Mouse (Mus musculus): ENCODE measurements around the gene Cdk2ap2. TPM values are rescaled to one million over a fixed set of nuclear protein-coding genes. Genes with fewer than 3 reads are reported as not detected.
A peak's percentile ranks its signal among the peaks of the same experiment; 100 is the strongest.
"Not testable (repeated sequence)": the region's sequence is repeated elsewhere in the genome, so short reads cannot be mapped to it uniquely, and the experiment has no call there.

The Cdk2ap2 gene
- total RNA-seq, 2 experiments from 2014 or later, result 34.5 to 37.8 TPM

DNA sequence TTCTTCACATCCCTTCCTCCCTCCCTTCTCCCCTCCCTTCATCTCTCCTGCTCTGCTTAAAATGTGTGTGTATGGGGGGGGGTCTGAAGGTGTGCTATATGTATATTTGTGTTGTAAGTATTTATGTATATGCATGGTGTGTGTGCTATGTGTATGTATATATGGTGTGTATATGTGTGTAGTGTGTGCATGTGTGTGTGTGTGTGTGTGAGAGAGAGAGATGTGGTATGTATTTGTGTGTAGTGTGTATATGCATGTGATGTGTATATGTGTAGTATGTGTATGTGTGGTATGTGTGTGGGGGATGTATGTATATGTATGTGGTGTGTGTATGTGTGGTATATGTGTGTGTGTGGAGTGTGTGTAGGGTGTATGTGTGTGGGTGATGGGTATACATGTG, 30.1 kb upstream of the Cdk2ap2 start:
- no peak for DNase-seq

DNA sequence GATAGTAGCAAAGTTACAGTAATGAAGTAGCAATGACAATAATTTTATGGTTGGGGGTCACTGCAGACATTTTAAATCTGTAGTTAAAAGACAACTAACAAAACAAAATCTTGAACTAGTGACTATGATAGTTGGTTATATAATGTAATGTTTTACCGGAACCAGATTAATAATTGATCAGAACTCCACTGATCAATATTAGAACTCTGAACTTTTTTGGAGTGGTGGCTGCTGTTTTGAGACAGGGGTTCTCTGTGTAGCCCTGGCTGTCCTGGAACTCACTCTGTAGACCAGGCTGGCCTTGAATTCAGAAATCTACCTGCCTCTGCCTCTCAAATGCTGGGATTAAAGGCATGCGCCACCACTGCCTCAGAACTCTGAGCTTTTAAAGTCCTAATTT, 28.7 kb upstream of the Cdk2ap2 start:
- not testable (repeated sequence) for DNase-seq

DNA sequence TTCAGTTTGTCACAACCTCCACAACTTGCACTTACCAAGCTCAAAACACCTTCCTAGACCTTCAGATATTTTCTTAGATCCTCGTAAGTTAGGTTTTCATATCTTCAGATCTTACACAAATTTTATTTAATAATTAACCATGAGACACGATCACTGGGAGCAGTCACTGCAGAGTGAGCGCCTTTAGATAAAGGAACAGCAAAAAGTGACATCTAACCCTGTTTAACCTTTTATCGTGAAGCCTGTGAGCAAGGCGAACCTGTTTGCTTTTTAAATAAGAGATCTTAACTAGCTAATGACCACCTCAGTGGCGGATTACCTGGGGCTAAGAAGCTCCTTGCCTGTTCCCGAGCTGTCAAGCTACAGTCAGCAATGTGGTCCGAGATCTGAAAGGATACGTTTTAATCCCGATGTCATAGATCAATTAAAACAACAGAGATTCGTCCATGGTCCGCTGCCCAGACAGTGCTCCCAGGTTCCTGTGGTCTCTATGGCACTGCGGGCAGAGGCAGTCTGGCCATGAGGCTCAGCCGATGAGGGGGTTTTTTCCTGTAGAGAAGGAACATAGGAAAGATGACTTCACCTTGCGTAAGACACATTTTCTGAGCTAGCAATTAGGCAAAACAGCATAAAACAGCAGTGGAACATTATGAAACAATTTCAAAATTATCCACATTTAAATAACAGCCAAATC, 28.1 kb upstream of the Cdk2ap2 start:
- DNase-seq, result no peak

DNA sequence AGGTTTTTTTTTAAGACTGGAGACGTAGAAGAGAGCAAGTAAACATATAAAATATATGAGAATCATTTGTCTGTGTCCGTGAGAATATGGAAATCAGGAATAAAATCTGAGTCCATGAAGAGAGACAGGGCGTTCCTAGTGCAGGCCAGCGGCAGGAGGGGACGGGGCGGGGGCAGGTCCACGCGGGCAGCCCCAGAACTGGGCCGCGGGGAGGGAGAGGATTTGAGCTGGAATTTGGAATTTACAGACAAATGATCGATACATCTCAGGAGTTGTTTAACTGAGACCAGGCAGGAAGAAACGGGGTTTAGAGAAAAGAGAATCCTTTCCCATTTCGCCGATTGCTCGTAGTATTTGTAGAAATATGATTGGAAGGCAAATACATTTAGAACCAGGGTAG, 26.7 kb upstream of the Cdk2ap2 start:
- DNase-seq, result no peak

DNA sequence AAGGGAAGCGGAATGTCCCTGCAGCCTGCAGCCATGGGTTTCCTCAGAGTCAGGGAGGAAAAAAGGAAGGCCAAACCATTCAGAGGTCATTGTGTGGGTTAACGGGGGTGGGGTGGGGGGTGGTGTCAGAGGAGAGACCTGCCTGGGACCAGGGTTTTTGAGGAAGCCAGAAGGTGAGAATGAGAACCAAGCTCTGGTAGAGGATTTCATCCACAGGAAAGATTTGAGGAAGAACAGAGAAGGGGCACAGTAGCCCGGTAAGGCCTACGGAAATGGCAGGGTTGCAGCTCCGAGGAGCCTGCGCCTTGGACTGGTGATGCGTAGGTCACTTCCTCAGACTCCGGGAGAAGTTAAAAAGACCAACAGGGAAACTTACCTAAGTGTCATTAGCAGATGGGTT, 26.2 kb upstream of the Cdk2ap2 start:
- no peak for DNase-seq

DNA sequence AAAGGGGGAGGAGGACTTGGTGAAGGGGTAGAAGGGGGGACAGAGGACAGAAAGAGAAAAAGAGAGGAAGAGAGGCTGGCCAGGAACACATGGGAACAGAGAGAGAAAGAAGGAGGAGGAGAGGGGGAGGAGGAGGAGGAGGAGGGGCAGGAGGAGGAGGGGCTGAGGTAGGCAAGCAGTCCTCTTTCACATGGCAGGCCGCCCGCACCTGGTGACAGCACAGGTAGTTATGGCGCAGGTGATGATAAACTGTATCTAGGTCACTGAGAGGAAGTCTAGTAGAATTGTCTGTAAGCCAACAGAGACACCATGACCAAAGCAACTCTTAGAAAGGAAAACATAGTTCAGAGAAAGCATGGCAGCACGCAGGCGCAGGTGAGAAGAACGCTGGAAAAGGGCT, 25.6 kb upstream of the Cdk2ap2 start:
- DNase-seq, result no peak

DNA sequence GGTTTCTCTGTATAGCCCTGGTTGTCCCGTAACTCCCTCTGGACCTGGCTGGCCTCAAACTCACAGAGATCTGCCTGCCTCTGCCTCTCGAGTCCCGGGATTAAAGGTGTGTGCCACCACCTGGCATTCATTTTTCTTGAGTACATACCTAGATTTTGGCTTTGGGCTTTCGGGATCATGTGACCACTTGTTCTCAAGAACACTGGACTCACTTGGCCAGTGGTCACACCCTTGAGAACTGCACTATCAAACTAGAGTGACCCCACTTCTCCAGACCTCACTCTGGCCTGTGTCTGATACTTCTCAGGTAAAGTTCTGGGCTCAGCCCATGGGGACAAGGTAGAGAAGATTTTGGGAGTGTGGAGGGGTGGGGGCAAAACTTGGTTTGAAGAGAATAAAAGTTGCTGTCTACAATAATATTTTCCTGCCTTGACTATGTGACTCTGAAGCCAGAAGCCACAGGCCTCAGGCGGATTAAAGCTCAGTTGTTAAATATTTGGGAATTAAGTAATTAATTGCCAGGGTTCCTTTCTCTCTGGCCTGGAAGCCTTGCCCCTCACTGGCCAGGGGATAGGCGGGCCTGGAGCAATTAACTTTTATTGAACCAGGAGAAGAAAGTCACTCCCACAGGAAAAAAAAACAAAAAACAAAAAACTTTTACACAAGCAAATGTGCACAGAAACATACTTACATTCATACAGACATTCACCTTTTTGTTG, 24.1 kb upstream of the Cdk2ap2 start:
- DNase-seq, result no peak

DNA sequence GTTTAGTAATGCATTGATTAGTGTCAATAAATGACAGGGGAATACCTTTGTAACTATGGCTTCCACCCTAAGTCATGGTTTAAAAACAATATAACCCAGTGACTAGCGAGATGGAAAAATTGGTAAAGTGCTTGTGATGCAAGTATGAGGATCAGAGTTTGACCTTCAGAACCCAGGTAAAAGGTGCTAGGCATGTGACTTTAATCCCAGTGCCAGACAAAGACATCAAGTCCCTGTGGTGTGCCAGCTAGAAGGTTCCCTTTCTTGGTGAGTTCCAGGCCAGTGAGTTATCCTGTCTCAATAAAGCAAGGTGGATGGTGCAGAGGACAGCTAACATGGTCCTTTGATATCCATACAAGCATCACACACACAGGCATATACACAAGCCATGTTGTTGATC, 21.5 kb upstream of the Cdk2ap2 start:
- no peak for DNase-seq

DNA sequence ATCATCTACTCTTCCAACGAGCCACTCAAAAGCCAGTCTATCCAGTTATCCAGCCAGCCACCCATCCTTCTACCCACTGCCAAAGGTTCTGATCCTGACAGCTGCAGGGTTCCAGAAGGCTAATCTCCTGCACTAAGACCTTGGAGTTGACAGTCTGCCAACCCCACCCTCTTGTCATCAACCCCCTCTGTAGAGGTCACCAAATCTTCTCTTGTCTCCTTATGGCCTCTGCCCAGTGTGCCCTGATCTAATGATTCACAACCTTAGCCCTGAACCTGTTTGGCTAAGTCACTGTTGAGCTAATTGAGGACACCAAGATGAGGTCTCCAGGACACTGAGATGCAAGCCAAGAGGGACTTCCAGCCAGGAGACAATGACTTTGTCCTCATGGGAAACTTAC, 17.4 kb upstream of the Cdk2ap2 start:
- DNase-seq, result no peak

DNA sequence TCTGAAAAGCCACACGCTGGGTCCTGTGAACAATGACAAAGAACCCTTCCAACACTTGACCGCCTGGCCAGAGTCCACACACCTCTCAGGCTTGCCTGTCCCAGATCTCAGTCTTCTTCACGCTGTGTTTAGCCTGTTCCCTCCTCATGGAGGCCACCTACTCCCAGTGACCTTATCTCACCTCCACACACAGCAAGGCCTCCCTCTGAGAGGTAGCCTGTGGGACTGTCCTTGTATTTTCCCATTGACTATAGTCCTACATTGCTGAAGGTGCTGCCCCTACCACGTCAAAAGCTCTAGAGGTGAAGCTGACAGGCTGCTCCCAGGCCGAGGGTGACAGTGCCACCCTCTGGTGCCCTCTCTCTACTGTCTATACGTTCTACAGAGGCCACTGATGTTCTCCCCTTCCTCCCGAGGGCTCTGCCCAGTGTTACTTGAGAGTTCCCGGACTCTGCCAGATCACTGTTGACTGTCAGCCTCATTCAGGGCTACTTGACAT, 16.4 kb upstream of the Cdk2ap2 start:
- no peak for DNase-seq

DNA sequence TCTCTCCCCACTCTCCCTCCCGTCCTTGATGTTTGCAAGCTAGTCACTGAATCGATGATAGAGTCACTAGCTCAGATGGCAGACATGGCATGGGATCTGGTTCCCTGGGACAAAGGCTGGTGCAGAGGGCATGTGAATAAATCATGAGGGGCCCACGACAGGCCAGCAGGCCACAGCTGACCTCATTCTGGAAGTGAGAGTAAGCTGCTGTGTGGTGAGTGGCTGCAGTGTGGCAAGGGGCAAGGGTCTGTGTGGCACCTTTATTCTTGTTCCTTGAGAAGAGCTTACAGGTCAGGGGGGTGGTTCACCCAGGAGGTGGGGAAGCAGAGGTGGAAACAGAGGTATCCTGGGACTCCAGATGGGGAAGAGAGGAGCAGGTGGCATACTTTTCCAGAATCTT, 15.6 kb upstream of the Cdk2ap2 start, which contains the start of gene Cabp2:
Gene Cabp2, plus strand, starts transcription at position 185 of the 400 bp plus-strand sequence.
- DNase-seq, result no peak

DNA sequence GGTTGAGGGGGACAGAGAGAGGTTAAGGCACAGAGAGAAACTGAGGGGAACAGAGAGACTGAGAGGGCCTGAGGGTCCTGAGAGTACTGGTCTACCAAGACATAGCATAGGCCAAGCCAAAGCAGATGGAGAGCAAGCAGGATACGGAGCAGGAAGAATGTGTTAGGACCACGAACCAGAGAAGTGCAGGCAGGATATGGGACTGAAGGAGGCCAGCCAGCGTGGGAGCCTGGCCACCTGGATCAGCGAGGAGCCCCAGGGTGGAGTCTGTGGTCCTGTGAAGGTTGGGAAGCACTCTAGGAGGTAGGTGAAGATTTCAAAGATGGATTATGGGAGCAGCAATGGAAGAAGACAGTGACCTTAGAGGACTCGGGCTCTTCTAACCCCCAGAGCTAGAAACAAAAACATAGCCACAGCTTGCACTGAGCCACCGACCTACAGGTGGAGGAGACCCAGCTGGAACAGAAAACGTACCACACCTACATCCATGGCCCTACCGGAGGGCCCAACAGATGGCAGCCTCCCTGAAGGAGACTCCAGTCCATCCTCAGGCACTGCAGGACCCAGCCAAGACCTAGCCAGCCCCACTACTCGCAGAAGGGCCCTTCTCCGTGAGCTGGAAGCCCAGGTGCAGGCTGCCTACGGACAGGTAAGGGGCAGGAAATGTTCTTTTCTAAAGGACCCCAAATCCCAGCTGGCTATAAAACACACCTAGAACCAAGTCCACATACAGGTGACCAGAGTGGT, 14.6 kb upstream of the Cdk2ap2 start:
- no peak for DNase-seq

DNA sequence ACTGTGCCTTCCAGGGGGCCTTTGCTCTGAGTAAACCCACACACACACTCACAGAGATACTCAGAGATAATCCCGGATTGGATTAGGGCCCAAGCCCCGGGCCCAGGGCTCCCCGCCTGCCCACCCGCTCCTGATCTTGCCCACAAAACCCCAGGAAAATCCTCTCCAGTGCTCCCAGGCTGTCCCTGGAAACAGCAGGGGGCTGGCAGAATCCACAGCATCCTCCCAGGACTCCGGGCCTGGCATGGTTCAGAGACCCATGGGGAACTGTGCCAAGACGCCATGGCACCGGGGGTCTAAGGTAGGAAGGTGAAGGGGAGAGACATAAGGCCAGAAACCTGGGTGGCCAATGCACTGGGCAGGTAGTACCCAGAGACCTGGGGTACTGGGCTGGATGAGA, 13.7 kb upstream of the Cdk2ap2 start:
- no peak for DNase-seq

DNA sequence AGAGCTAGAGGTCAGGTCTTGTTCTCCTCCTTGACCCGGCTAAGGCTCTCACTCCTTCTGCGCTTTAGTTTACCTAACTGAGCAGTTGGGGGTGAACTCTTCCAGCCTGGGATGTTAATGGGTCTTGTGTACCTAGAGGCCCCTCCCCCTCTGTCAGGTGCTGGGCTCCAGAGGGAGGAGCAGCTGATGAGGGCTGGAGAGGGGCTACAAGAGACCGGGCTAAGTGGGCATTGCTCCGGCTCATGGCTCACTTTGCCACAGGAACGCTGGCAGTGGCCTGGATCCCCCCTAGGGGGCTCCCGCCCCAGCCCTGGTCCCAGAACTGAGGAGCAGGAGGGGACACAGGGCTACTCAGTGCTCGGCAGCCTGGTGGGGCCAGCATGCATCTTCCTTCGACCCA, 13.2 kb upstream of the Cdk2ap2 start:
- DNase-seq, result no peak

DNA sequence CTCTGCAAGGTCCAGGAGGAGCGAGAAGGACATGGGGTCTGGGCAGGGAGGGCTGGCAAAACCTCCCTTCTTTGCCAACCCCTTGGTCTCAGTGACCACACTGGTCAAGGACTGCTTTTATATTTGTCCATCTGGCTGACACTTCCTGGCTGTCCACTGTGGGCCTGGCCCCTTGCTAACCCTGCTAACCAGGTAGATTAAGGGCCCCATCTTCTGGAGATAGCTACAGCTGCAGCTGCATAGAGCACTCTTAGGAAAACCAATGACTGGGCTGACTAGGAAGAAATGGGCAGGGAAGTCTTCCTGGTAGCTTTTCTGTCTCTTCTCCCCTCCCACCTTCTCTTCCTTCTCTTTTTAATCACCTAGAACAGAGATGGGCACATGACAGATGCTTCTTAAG, 12.0 kb upstream of the Cdk2ap2 start:
- no peak for DNase-seq

DNA sequence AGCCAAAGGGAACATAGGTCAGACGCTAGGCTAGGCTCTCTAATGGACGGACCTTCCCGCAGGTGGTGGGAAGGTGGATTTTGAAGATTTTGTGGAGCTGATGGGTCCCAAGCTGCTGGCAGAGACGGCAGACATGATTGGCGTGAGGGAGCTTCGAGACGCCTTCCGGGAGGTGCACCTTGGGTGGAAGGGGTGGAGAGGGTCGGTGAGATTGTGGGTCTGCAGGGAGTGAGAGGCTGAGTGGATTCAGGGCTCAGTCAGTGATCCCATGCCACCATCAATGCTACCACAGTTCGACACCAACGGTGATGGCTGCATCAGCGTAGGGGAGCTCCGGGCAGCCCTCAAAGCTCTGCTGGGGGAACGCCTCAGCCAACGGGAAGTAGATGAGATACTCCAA, 10.8 kb upstream of the Cdk2ap2 start:
- no peak for DNase-seq

DNA sequence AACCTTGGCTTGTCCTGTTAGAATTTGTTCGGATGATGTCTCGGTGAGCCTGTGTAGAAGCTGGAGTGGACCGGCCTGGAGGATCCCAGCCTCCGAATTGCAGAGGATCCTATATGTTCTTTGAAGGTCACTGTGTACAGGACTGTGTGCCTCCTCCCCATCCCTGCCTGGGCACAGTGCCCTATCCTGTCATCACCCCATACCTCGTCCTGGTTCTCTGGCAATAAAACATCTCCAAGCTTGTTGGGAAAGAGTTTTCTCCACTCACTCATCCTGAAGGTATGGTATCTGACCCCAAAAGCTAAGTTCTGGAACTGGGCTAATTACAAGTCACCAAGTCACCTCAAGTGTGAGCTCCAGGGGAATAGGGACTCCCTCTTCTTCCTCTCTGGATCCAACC, 9.9 kb upstream of the Cdk2ap2 start:
- DNase-seq, result peak in 1 of 2 experiments; percentile 28

DNA sequence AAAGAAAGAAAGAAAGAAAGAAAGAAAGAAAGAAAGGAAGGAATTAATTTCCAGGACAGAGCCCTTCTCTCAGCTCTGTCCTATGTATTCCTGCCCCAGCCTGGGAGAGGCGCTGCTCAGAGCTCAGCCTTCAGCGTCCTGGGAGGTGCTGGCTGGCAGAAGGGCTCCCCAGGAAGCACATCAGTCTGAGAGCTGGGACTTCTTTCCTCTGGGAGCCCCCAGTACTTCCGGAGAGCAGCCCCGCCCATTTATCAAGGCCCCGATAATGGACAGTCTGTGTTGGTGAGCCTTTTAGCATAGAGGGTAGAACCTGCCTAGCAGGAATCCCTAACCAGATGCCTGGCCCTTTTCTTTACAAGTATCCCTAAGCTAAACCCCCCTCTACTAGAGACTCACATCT, 8.8 kb upstream of the Cdk2ap2 start:
- DNase-seq, result no peak

DNA sequence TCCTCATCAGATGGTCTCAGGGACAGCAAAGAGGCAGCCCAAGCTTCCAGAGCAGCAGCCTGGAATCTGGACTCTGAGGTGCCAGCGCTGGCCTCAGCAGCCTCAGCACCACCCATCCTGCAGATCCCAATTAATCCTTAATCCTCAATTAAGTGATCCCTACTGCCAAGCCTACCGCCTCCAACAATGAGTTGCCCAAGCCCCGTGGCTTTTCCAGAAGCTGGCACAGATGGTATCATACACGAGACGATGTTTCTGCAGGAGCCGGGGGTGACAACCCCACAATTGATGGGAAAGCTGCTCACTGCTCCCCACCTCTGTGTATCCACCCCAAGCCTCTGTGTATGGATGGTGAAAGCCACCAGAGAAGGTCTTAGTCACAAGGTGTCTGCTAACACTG, 7.9 kb upstream of the Cdk2ap2 start:
- DNase-seq, result no peak

DNA sequence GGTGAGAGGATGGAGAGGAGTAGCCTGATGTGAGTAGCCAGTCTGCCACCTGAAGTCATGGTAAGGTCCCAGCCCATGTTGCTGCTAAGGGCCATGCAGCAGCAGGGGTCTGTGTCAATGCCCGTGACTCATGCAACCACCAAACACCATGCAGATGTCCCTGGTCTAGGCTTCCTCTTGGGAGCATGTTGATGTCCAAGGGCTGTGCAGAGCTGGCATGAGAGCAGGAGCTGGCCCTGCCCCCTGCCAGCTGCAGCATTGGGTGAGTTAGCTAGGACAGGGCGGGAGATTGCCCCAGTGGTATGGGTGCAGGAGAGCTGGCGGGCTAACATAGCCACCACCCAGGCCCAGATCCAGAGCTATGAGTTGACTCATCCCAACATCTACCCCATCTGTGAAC, 6.5 kb upstream of the Cdk2ap2 start:
- DNase-seq, result no peak

DNA sequence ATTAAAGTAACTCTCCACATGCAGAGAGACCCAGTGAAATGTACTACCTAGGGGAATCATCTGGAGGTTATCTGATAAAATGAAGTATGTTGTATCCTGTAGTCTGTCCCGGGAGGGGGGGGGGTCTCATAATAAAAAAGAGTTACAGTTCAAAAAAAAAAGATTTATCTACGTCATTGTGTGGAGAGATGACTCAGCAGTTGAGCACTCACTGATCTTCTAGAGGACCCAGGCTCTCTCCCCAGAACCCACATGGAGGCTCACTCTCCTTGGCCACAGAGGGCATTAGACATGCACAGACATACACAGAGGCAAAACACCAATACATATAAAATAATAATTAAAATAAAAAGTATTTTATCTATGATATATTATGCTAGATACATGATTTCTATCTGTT, 5.6 kb upstream of the Cdk2ap2 start:
- no peak for DNase-seq

DNA sequence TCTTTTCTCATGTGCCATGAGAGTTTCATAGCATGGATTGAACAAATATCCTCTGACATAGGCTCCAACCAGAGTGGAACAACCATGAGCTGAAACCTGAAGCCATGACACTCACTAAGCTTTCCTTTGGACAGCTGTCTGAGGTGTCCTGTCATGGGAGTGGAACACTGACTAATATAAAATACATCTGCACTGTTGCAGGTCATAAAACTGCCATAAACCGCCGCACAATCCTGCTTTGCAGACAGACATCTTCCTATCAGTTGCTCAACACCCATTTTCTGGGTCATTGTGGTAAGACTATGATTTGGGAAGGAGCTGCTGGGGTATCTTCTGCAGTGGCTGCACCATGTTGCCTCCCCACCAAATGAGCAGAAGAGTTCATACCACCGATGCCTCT, 4.2 kb upstream of the Cdk2ap2 start:
- DNase-seq, result no peak

DNA sequence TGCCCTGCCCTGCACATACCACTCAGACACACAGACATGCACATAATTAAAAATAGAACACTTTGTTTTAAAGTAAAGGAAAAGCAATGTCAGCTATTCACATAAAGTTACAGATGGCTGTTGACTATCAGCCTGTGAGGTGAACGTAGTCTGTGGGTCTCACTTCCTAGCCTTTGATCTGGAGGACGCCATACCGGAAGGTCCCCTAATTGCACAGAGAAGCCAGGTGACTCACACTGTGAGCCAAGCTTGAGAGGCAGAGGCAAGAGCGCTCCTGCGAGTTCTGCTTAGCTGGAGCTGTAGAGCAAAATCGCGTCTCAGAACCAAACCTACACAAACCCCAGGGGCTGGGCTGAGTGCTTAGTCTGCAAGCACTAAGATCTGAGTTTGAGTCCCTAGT, 3.2 kb upstream of the Cdk2ap2 start:
- DNase-seq, result no peak

Measured in heart, adult 18-20 months (tissue).